Mouse (Mus musculus) hindbrain, embryonic 12.5 days (tissue): Measurements from ENCODE around the gene Anp32e. TPM values are rescaled to one million over a fixed set of nuclear protein-coding genes. Genes with fewer than 3 reads are reported as not detected.
"Not testable (repeated sequence)": the region's sequence is repeated elsewhere in the genome, so short reads cannot be mapped to it uniquely, and the experiment has no call there.

Experiments used
- ATAC-seq: fragments of 200-750 bp; cut with Nextera tagmentation; 2 replicates; pipeline ENCODE4 v1.8.0; 2017; ENCODE audit warnings: moderate TSS enrichment; ENCODE audit not compliant: low FRiP score
- H3K27ac ChIP-seq: fragments of 300-500 bp; sonication (generic); 2 replicates; pipeline ENCODE4 v1.5.1; 2016; ENCODE audit warnings: mild to moderate bottlenecking
- H3K27me3 ChIP-seq: fragments of 300-500 bp; sonication (generic); 2 replicates; pipeline ENCODE4 v1.6.1; 2016; ENCODE audit warnings: mild to moderate bottlenecking
- H3K36me3 ChIP-seq: fragments of 300-500 bp; sonication (generic); 2 replicates; pipeline ENCODE4 v1.6.1; 2016; ENCODE audit warnings: mild to moderate bottlenecking
- H3K4me1 ChIP-seq: fragments of 300-500 bp; sonication (generic); 2 replicates; pipeline ENCODE4 v1.6.1; 2016
- H3K4me2 ChIP-seq: fragments of 300-500 bp; sonication (generic); replicated peaks from 2 replicates; pipeline ENCODE4 v1.6.1; 2016; ENCODE audit warnings: mild to moderate bottlenecking
- H3K4me3 ChIP-seq: fragments of 300-500 bp; sonication (generic); 2 replicates; pipeline ENCODE4 v1.5.1; 2016; ENCODE audit warnings: mild to moderate bottlenecking
- H3K9ac ChIP-seq: fragments of 300-500 bp; sonication (generic); 2 replicates; pipeline ENCODE4 v1.6.1; 2016; ENCODE audit warnings: mild to moderate bottlenecking, moderate library complexity
- H3K9me3 ChIP-seq: fragments of 300-500 bp; sonication (generic); replicated peaks from 2 replicates; pipeline ENCODE4 v1.6.1; 2016; ENCODE audit warnings: mild to moderate bottlenecking
- WGBS: fragments of 180-500 bp; shearing (Covaris S2); methylation state at CpG from one replicate; pipeline ENCODE4 v1.1.7; 2016; 5-methylcytosine and 5-hydroxymethylcytosine counted together
- polyA plus RNA-seq: library from polyadenylated mRNA; unstranded; fragments of >200 nt; fragmentation: Nextera tagmentation; extraction: Ambion mirVana; gene quantifications from 2 replicates; pipeline ENCODE4 v1.2.1, GENCODE M21; 2016

Anp32e gene
- polyA plus RNA-seq, 1 experiment from 2014 or later: 265 TPM

GRCm38 (mm10) chr3:95893606-95894316 lies 35.3 kb upstream of the Anp32e start, which contains the start of gene Aph1a:
Gene Aph1a, plus strand, starts transcription at chr3:95893969.
- H3K9ac ChIP-seq: peak within 1 kb of the TSS; percentile 80
- H3K4me1 ChIP-seq: peaks cover 28% of the 10 kb centered on the region
- under 1% methylated on average over 29 of the region's 43 CpGs for WGBS
- ATAC-seq: peak; percentile 97
- H3K4me2 ChIP-seq: peak within 1 kb of the TSS; percentile 85
- not testable (repeated sequence) for H3K36me3 ChIP-seq, H3K9me3 ChIP-seq, H3K27me3 ChIP-seq
- peak within 1 kb of the TSS; percentile 60 for H3K27ac ChIP-seq
- peak within 1 kb of the TSS; percentile 70 for H3K4me3 ChIP-seq

- peaks cover 28% of the 10 kb centered on the region for H3K4me1 ChIP-seq
- H3K36me3 ChIP-seq: peaks cover 6% of the 10 kb centered on the region
- peak overlapping the region; percentile 85 for H3K4me2 ChIP-seq
- peak overlapping the region; percentile 80 for H3K9ac ChIP-seq
- no peaks in the 10 kb centered on the region for H3K9me3 ChIP-seq
- 17% methylated on average over 16 of the region's 16 CpGs for WGBS
- H3K27me3 ChIP-seq: peaks cover 5% of the 10 kb centered on the region; the same call in 1 of the 2 replicates
- H3K4me3 ChIP-seq: peak overlapping the region; percentile 70
- H3K27ac ChIP-seq: peak overlapping the region; percentile 60; the same call in 1 of the 2 replicates
- peak; percentile 3; the same call in 1 of the 2 replicates for ATAC-seq
Observed at GRCm38 (mm10) chr3:95894317-95895160, 34.5 kb upstream of the Anp32e start.

DNA sequence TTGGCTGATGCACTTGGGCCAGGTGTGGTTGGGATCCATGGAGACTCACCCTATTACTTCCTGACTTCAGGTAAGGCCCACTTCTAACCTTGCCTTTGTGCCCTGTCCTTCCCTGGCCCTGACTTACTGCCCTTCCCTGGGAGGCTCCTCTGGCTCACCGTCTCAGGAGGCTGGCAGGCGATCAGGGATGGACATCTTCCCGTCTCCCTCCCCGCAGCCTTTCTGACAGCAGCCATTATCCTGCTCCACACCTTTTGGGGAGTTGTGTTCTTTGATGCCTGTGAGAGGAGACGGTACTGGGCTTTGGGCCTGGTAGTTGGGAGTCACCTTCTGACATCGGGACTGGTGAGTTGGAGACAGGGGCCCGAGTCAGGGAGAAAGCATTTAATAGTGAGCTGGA lies 33.5 kb upstream of the Anp32e start:
- H3K27me3 ChIP-seq, H3K4me3 ChIP-seq, ATAC-seq, H3K9me3 ChIP-seq, H3K9ac ChIP-seq, H3K27ac ChIP-seq, H3K36me3 ChIP-seq: not testable (repeated sequence)
- peaks cover 28% of the 10 kb centered on the region for H3K4me1 ChIP-seq
- 0 out of 2 replicates have a peak overlapping the region, but pooled peaks have one; percentile 17 for H3K4me2 ChIP-seq
- 82% methylated on average over 7 of the region's 7 CpGs for WGBS

DNA sequence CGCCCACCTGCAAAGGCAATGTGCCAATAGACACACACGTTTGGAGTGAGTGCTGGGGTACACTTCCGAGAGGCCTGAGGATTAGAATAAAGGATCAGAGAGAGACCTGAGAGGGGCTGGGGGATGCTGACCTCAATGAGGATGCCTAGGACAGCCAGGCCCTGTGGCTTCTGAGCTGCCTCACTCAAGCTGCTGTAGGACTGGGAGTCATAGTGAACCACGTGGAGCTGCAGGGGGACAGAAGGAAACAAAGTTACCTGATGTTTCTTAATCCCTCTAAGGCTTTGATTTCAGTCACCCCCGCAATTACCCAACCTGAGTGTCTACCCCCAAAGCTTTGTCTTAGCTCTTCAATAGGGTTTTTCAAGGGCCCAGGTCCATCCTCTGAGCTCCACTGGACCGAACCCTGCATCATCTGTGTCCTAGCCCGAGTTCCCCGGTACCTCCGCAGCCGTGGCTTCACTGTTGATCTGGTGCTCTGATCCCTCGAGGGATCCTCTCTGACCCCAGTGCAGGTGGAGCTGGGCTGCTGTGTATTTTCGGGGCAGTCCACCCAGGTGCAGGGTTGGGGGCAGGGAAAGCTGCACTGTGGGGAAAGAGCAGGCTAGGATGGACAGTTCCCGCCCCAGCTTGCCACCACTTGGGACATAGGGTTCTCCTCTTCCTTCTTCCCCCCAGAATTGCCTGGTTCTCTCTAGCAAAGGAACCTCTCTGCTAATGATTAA lies 29.1 kb upstream of the Anp32e start:
- no peak for ATAC-seq
- no peak overlapping the region for H3K4me2 ChIP-seq
- peaks cover 6% of the 10 kb centered on the region for H3K36me3 ChIP-seq
- H3K4me3 ChIP-seq: no peak overlapping the region
- H3K27me3 ChIP-seq: peaks cover 5% of the 10 kb centered on the region; the same call in 1 of the 2 replicates
- no peak overlapping the region for H3K9ac ChIP-seq
- no peak overlapping the region for H3K27ac ChIP-seq
- peaks cover 27% of the 10 kb centered on the region for H3K4me1 ChIP-seq
- H3K9me3 ChIP-seq: no peaks in the 10 kb centered on the region
- WGBS: 78% methylated on average over 13 of the region's 13 CpGs

GRCm38 (mm10) chr3:95901616-95902372 lies 27.3 kb upstream of the Anp32e start:
- 73% methylated on average over 9 of the region's 9 CpGs for WGBS
- no peak for ATAC-seq
- Histone ChIP-seq H3K27me3 (peaks cover 5% of the 10 kb centered on the region; the same call in 1 of the 2 replicates), H3K27ac (no peak overlapping the region), H3K4me2 (no peak overlapping the region), H3K4me1 (peaks cover 34% of the 10 kb centered on the region), H3K36me3 (peaks cover 6% of the 10 kb centered on the region; the same call in 1 of the 2 replicates), H3K4me3 (no peak overlapping the region), H3K9me3 (no peaks in the 10 kb centered on the region), H3K9ac (peak overlapping the region; percentile 23; the same call in 1 of the 2 replicates)

- Histone ChIP-seq H3K27ac (no peak overlapping the region), H3K4me1 (peaks cover 35% of the 10 kb centered on the region), H3K27me3 (peaks cover 6% of the 10 kb centered on the region), H3K9ac (peak overlapping the region; percentile 23; the same call in 1 of the 2 replicates), H3K9me3 (no peaks in the 10 kb centered on the region), H3K4me3 (no peak overlapping the region), H3K36me3 (peaks cover 6% of the 10 kb centered on the region; the same call in 1 of the 2 replicates), H3K4me2 (0 out of 2 replicates have a peak overlapping the region, but pooled peaks have one; percentile 13)
- no peak for ATAC-seq
Observed at GRCm38 (mm10) chr3:95902373-95902625, 26.7 kb upstream of the Anp32e start.

DNA sequence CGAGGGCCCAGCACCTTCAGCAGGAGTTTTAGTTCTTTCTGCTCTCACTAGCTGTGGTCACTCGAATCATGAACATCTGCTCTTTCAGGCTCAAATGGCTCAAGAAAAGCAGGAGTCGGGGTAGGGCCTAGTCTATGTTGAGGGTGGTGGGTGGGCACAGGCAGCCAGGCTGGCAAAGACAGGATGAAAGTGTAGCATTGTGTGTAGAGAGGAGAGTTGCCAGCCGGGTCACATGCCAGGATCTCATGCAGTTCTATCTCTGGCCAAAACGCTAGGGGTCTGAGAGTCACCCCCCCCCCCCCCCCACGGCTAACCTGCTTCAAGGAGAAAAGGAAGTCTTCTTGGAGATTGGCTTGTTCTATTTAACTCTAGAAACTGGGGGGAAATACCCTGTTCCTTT lies 26.4 kb upstream of the Anp32e start:
- H3K9me3 ChIP-seq: no peaks in the 10 kb centered on the region
- no peak overlapping the region for H3K27ac ChIP-seq
- 31% methylated on average over 6 of the region's 6 CpGs for WGBS
- peaks cover 6% of the 10 kb centered on the region; the same call in 1 of the 2 replicates for H3K36me3 ChIP-seq
- peaks cover 9% of the 10 kb centered on the region for H3K27me3 ChIP-seq
- H3K4me1 ChIP-seq: peaks cover 35% of the 10 kb centered on the region
- 0 out of 2 replicates have a peak overlapping the region, but pooled peaks have one; percentile 13 for H3K4me2 ChIP-seq
- ATAC-seq: no peak
- H3K4me3 ChIP-seq: no peak overlapping the region
- 0 out of 2 replicates have a peak overlapping the region, but pooled peaks have one; percentile 13 for H3K9ac ChIP-seq

DNA sequence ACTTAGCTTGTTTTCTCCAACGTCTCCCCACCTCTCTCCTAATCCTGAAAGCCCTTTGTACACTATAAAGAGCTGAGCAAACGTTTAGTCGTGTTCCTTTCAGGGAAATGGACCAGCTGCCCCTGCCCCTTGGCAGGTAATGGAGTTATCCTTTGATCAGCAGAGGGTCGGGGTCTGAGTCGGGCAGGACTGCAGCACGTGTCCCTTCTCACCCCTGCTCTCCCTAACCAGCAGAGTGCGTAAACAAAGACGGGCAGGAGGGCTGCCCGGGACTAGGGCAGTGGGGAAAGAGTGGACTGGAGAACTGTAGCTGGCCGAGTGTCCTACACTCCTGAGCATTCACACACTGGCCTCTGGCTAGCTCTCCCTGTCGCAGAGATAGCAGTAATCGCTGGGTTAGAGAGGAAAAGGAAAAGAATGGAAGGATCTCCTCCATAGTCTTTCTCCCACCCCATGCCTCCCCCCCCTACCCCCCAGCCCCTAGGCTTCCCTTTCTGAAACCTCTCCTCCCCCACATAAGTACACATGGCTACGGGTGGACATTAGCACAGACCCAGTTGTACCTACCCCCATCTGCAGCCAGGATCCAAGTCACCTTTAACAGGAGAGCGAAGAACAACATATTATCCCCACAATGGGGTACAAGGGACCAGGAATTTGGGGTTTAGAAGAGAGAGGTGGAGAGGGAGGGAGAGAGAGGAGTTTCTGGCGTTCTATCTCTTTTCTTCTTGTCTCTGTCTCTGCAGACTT lies 25.1 kb upstream of the Anp32e start:
- peak overlapping the region; percentile 58 for H3K4me2 ChIP-seq
- H3K36me3 ChIP-seq: no peaks in the 10 kb centered on the region
- peak overlapping the region; percentile 54 for H3K9ac ChIP-seq
- H3K27me3 ChIP-seq: peaks cover 12% of the 10 kb centered on the region
- H3K4me1 ChIP-seq: peaks cover 35% of the 10 kb centered on the region
- WGBS: 2% methylated on average over 15 of the region's 15 CpGs
- no peak for ATAC-seq
- H3K27ac ChIP-seq: no peak overlapping the region
- no peaks in the 10 kb centered on the region for H3K9me3 ChIP-seq
- peak overlapping the region; percentile 25 for H3K4me3 ChIP-seq

GRCm38 (mm10) chr3:95904568-95904967 lies 24.5 kb upstream of the Anp32e start, which contains the start of gene Car14:
Gene Car14, minus strand, starts transcription at chr3:95904691.
- H3K4me2 ChIP-seq: peak within 1 kb of the TSS; percentile 58
- WGBS: 0% methylated on average over 15 of the region's 15 CpGs
- H3K4me3 ChIP-seq: peak within 1 kb of the TSS; percentile 25
- H3K27me3 ChIP-seq: peaks cover 12% of the 10 kb centered on the region
- H3K27ac ChIP-seq: 0 out of 2 replicates have a peak within 1 kb of the TSS, but pooled peaks have one; percentile 23
- ATAC-seq: peak; percentile 55
- H3K9me3 ChIP-seq: no peaks in the 10 kb centered on the region
- H3K4me1 ChIP-seq: peaks cover 35% of the 10 kb centered on the region
- peak within 1 kb of the TSS; percentile 54 for H3K9ac ChIP-seq
- no peaks in the 10 kb centered on the region for H3K36me3 ChIP-seq

DNA sequence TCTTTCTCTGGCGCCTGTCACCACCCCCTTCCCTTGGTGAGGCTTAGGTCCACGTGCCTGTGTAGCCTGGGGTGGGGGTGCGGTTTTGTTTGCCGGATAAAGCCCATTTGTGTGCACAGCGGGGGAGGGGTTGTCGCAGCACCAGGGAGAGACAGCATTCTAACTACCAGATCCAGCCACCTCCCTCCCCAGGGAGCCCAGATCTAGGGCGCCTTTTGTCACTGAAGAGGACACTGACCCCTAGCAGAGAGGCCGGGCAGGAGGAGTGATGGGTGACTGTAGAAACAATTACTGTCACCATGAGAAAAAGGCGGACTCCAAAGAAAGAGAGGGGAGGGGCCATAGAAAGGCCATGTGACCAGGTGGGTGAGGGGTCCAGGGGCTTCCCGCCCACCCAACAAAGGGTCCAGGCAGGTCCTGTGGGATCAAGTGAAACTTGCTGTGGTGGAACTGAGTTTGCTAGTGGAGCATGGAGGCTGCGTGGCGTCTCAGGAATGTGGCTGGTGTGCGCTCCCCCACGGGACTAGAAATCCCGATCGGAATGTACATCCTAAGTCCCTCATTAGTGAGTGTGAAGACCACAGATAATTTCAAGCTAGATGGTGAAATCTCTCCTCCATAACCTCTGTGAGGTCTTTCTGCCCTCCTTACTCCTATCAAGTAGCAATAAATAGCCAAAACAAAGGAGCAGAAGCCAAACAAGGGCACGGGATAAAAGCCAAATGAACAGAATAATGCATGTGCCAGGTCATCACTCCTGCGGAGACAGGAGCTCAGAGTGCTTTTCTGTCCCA lies 23.7 kb upstream of the Anp32e start:
- WGBS: under 1% methylated on average over 18 of the region's 18 CpGs
- Histone ChIP-seq H3K36me3 (no peaks in the 10 kb centered on the region), H3K4me1 (peaks cover 35% of the 10 kb centered on the region), H3K9ac (peak overlapping the region; percentile 54), H3K27me3 (peaks cover 12% of the 10 kb centered on the region), H3K4me3 (peak overlapping the region; percentile 25), H3K27ac (no peak overlapping the region), H3K9me3 (no peaks in the 10 kb centered on the region), H3K4me2 (peak overlapping the region; percentile 58)
- ATAC-seq: peak; percentile 76
